Mouse (Mus musculus) megakaryocyte, embryonic 14.5 days (primary cell): ENCODE data around the gene Sf3b2.

Experiments used
- FLI1 ChIP-seq: IDR thresholded peaks from 2 replicates; pipeline ENCODE4 v1.6.1; 2012; ENCODE audit warnings: low read length, inconsistent platforms, mixed read lengths
- GATA1 ChIP-seq: IDR thresholded peaks from 3 replicates; pipeline ENCODE4 v1.6.1; 2012; ENCODE audit warnings: mixed read lengths, low read length, inconsistent platforms, borderline replicate concordance

DNA sequence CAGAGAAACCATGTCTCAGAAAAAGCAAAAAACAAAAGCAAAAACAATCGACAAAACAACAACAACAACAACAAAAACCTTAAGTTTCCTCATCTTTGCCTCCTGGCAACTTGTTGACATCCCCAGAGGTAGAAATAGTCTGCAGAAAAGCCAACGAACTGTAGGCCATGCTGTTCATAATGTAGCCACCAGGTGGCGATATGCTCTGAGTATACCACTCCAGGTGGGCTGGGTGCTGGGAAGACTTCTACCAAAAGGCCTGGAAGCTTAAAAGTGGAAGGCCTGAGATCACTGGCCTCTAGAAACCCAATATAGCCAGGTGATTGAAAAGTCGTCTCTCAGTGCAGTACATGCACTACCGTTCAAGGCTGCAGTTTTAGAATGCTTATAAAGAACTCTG is 42.7 kb upstream of the Sf3b2 start:
- TF ChIP-seq GATA1 (no peak), FLI1 (no peak)
